Mouse (Mus musculus) E14TG2a.4 (cell line): ENCODE results near the gene Sft2d2.

Experiments used
- H3K27me3 ChIP-seq: 2 replicates; pipeline ENCODE4 v1.6.1; 2014; ENCODE audit warnings: low read length, control low read depth; ENCODE audit not compliant: insufficient read depth
- H3K36me3 ChIP-seq: 2 replicates; pipeline ENCODE4 v1.6.1; 2014; ENCODE audit warnings: low read length, control low read depth; ENCODE audit not compliant: insufficient read depth
- H3K4me1 ChIP-seq: replicated peaks from 2 replicates; pipeline ENCODE4 v1.6.1; 2014; ENCODE audit warnings: low read depth, low read length, control low read depth
- H3K4me3 ChIP-seq: replicated peaks from 2 replicates; pipeline ENCODE4 v1.5.1; 2014; ENCODE audit warnings: mild to moderate bottlenecking, low read length
- H3K9me3 ChIP-seq: 2 replicates; pipeline ENCODE4 v1.6.1; 2014; ENCODE audit warnings: low read length, control low read depth
- CTCF ChIP-seq: conservative IDR thresholded peaks from 2 replicates; pipeline ENCODE4 v1.5.1; 2014; ENCODE audit warnings: low read length
- NANOG ChIP-seq: IDR thresholded peaks from 2 replicates; pipeline ENCODE4 v1.6.1; 2014; ENCODE audit warnings: borderline replicate concordance, low read length, mixed read lengths
- POU5F1 ChIP-seq: IDR thresholded peaks from 2 replicates; pipeline ENCODE4 v1.6.1; 2014; ENCODE audit warnings: low read length, borderline replicate concordance

Sft2d2 gene

GRCm38 (mm10) chr1:165186491-165186890 lies 7.7 kb downstream of the Sft2d2 start:
- Histone ChIP-seq H3K27me3 (no peaks in the 10 kb centered on the region), H3K4me3 (no peak overlapping the region), H3K4me1 (peaks cover 60% of the 10 kb centered on the region), H3K36me3 (peaks cover 46% of the 10 kb centered on the region), H3K9me3 (no peaks in the 10 kb centered on the region)
- TF ChIP-seq POU5F1 = no peak
- no peak for TF ChIP-seq CTCF
- TF ChIP-seq NANOG = no peak

- H3K36me3 ChIP-seq = peaks cover 49% of the 10 kb centered on the region
- TF ChIP-seq POU5F1 (no peak), CTCF (no peak), NANOG (no peak)
- peak overlapping the region; percentile 13; the same call in 1 of the 2 replicates for H3K4me3 ChIP-seq
- H3K9me3 ChIP-seq = no peaks in the 10 kb centered on the region
- H3K27me3 ChIP-seq = no peaks in the 10 kb centered on the region
- peaks cover 49% of the 10 kb centered on the region for H3K4me1 ChIP-seq
These were observed 9.1 kb downstream of the Sft2d2 start for GRCm38 (mm10) chr1:165185116-165185515.

- peaks cover 51% of the 10 kb centered on the region for H3K36me3 ChIP-seq
- H3K4me1 ChIP-seq = peaks cover 41% of the 10 kb centered on the region
- TF ChIP-seq POU5F1 (no peak), CTCF (no peak), NANOG (no peak)
- no peaks in the 10 kb centered on the region for H3K9me3 ChIP-seq
- H3K4me3 ChIP-seq = no peak overlapping the region
- H3K27me3 ChIP-seq = no peaks in the 10 kb centered on the region
These were observed 10.1 kb downstream of the Sft2d2 start for GRCm38 (mm10) chr1:165184178-165184577.

- Histone ChIP-seq H3K9me3 (no peaks in the 10 kb centered on the region), H3K4me1 (peaks cover 40% of the 10 kb centered on the region), H3K36me3 (peaks cover 58% of the 10 kb centered on the region), H3K4me3 (no peak overlapping the region), H3K27me3 (no peaks in the 10 kb centered on the region)
- no peak for TF ChIP-seq POU5F1
- no peak for TF ChIP-seq NANOG
- TF ChIP-seq CTCF = no peak
These were observed 10.8 kb downstream of the Sft2d2 start for GRCm38 (mm10) chr1:165183400-165183799.

GRCm38 (mm10) chr1:165179321-165179720 lies 14.9 kb downstream of the Sft2d2 start:
- no peaks in the 10 kb centered on the region for H3K9me3 ChIP-seq
- no peaks in the 10 kb centered on the region for H3K27me3 ChIP-seq
- H3K36me3 ChIP-seq = peaks cover 61% of the 10 kb centered on the region
- no peak overlapping the region for H3K4me3 ChIP-seq
- H3K4me1 ChIP-seq = peaks cover 19% of the 10 kb centered on the region
- TF ChIP-seq NANOG (no peak), CTCF (no peak), POU5F1 (no peak)

GRCm38 (mm10) chr1:165178075-165178474 lies 16.2 kb downstream of the Sft2d2 start:
- no peaks in the 10 kb centered on the region for H3K9me3 ChIP-seq
- TF ChIP-seq POU5F1 (no peak), CTCF (no peak), NANOG (no peak)
- H3K36me3 ChIP-seq = peaks cover 48% of the 10 kb centered on the region
- no peak overlapping the region for H3K4me3 ChIP-seq
- no peaks in the 10 kb centered on the region for H3K27me3 ChIP-seq
- H3K4me1 ChIP-seq = peaks cover 18% of the 10 kb centered on the region

- H3K4me3 ChIP-seq = no peak overlapping the region
- H3K4me1 ChIP-seq = peaks cover 16% of the 10 kb centered on the region
- H3K36me3 ChIP-seq = peaks cover 27% of the 10 kb centered on the region
- no peak for TF ChIP-seq NANOG
- TF ChIP-seq CTCF = no peak
- no peak for TF ChIP-seq POU5F1
- peaks cover 16% of the 10 kb centered on the region for H3K9me3 ChIP-seq
- no peaks in the 10 kb centered on the region for H3K27me3 ChIP-seq
These were observed 20.1 kb downstream of the Sft2d2 start for GRCm38 (mm10) chr1:165174059-165174616.

- peaks cover 16% of the 10 kb centered on the region for H3K9me3 ChIP-seq
- TF ChIP-seq CTCF = no peak
- TF ChIP-seq POU5F1 = no peak
- TF ChIP-seq NANOG = no peak
- H3K4me1 ChIP-seq = peaks cover 9% of the 10 kb centered on the region
- peaks cover under 1% of the 10 kb centered on the region for H3K36me3 ChIP-seq
- no peaks in the 10 kb centered on the region for H3K27me3 ChIP-seq
- H3K4me3 ChIP-seq = no peak overlapping the region
These were observed 23.0 kb downstream of the Sft2d2 start for GRCm38 (mm10) chr1:165171277-165171676.

- H3K27me3 ChIP-seq = no peaks in the 10 kb centered on the region
- no peak overlapping the region for H3K4me3 ChIP-seq
- TF ChIP-seq POU5F1 = no peak
- TF ChIP-seq CTCF = no peak
- no peak for TF ChIP-seq NANOG
- H3K4me1 ChIP-seq = peaks cover 9% of the 10 kb centered on the region
- peaks cover 16% of the 10 kb centered on the region for H3K9me3 ChIP-seq
- no peaks in the 10 kb centered on the region; the same call in 1 of the 2 replicates for H3K36me3 ChIP-seq
These were observed 24.1 kb downstream of the Sft2d2 start for GRCm38 (mm10) chr1:165170157-165170556.
